8 mouse cellular contexts compared by ENCODE assay signal in genomic region chr10:43221659-43222058, GRCm38 (mm10). TPM values are rescaled to one million over a fixed set of nuclear protein-coding genes. Genes with fewer than 3 reads are reported as not detected.
DNase-seq lines count a peak whose midpoint lies in the region; ATAC-seq and TF ChIP-seq lines count a peak whose summit lies in the region.

No protein-coding gene starts in this region.

- intact Hi-C loops in heart, postnatal 10 days (cut with DNase I): loop anchor here (5.0 kb wide), 1 partner anchor 151 kb away; no protein-coding TSS in a partner anchor

- in situ Hi-C loops in ES-E14 (cut with MboI; ENCODE audit: low sequenced_read_pairs in 2 of 2, unreplicated experiment in 2 of 2): no loop called here

- peak overlapping the region; percentile 97 for H3K9ac ChIP-seq in heart, embryonic 11.5 days (ENCODE audit: low read depth, low read length)
- peak overlapping the region; percentile 79 for H3K9ac ChIP-seq in ES-E14 (ENCODE audit: insufficient read depth, low read depth, low read length, poor library complexity, severe bottlenecking)
- H3K9ac ChIP-seq in embryonic facial prominence, embryonic 13.5 days: peak overlapping the region; percentile 95
- H3K9ac ChIP-seq in hindbrain, embryonic 13.5 days: peak overlapping the region; percentile 96
- peak overlapping the region; percentile 96 for H3K9ac ChIP-seq in liver, embryonic 14.5 days (replicated peaks)

- no peaks in the 10 kb centered on the region for H3K36me3 ChIP-seq in heart, embryonic 11.5 days (ENCODE audit: control insufficient read depth, insufficient read depth, low read length)
- H3K36me3 ChIP-seq in ES-E14 (ENCODE audit: control insufficient read depth, insufficient read depth, low read length, poor library complexity, severe bottlenecking): no peaks in the 10 kb centered on the region
- H3K36me3 ChIP-seq in embryonic facial prominence, embryonic 13.5 days: no peaks in the 10 kb centered on the region; the same call in 1 of the 2 replicates
- H3K36me3 ChIP-seq in hindbrain, embryonic 13.5 days: no peaks in the 10 kb centered on the region
- no peaks in the 10 kb centered on the region for H3K36me3 ChIP-seq in liver, embryonic 14.5 days (replicated peaks; ENCODE audit: control insufficient read depth, insufficient read depth, low read depth)

- peaks cover 7% of the 10 kb centered on the region for H3K4me1 ChIP-seq in heart, embryonic 11.5 days (ENCODE audit: control insufficient read depth, insufficient read depth, low read length)
- H3K4me1 ChIP-seq in ES-E14 (ENCODE audit: control insufficient read depth in 2 of 2, insufficient read depth in 2 of 2, low read length in 2 of 2, poor library complexity in 1 of 2): peaks cover 0 to 2% of the 10 kb centered on the region in 2 experiments; a peak in 1 of 4 replicates
- peaks cover 10% of the 10 kb centered on the region for H3K4me1 ChIP-seq in embryonic facial prominence, embryonic 13.5 days
- peaks cover 13% of the 10 kb centered on the region for H3K4me1 ChIP-seq in hindbrain, embryonic 13.5 days (replicated peaks)
- peaks cover 13 to 17% of the 10 kb centered on the region in 2 experiments for H3K4me1 ChIP-seq in liver, embryonic 14.5 days (replicated peaks; ENCODE audit: control insufficient read depth in 2 of 2, insufficient read depth in 2 of 2, low read length in 1 of 2)
- H3K4me1 ChIP-seq in olfactory bulb, adult 2 months (ENCODE audit: control insufficient read depth, insufficient read depth, low read length): peaks cover 8% of the 10 kb centered on the region; the same call in 1 of the 2 replicates

- no peak for TF ChIP-seq CTCF in liver, embryonic 14.5 days (IDR thresholded peaks at IDR 0.05; ENCODE audit: low read depth)
- TF ChIP-seq CTCF in olfactory bulb, adult 2 months (IDR thresholded peaks at IDR 0.05; ENCODE audit: insufficient read depth, low read depth, low read length): no peak

- no peak for DNase-seq in heart, postnatal 10 days
- DNase-seq in ES-E14 (ENCODE audit: low read depth, low spot score): no peak
- no peak for DNase-seq in liver, embryonic 14.5 days (ENCODE audit: low read depth in 3 of 3, low spot score in 3 of 3)
- DNase-seq in retina, embryonic 14.5 days (ENCODE audit: low spot score): no peak

- peak overlapping the region; percentile 92 for H3K4me2 ChIP-seq in heart, embryonic 11.5 days
- H3K4me2 ChIP-seq in embryonic facial prominence, embryonic 13.5 days: peak overlapping the region; percentile 90
- peak overlapping the region; percentile 94 for H3K4me2 ChIP-seq in hindbrain, embryonic 13.5 days
- H3K4me2 ChIP-seq in liver, embryonic 14.5 days (ENCODE audit: low read depth): peak overlapping the region; percentile 73

- H3K27ac ChIP-seq in heart, embryonic 11.5 days (ENCODE audit: low read depth, low read length): peak overlapping the region; percentile 92
- H3K27ac ChIP-seq in ES-E14 (ENCODE audit: insufficient read depth, low read depth, low read length, poor library complexity, severe bottlenecking): peak overlapping the region; percentile 66
- H3K27ac ChIP-seq in embryonic facial prominence, embryonic 13.5 days: peak overlapping the region; percentile 94
- peak overlapping the region; percentile 96 for H3K27ac ChIP-seq in hindbrain, embryonic 13.5 days
- H3K27ac ChIP-seq in liver, embryonic 14.5 days: peak overlapping the region; percentile 65
- 0 out of 2 replicates have a peak overlapping the region, but pooled peaks have one; percentile 6 for H3K27ac ChIP-seq in olfactory bulb, adult 2 months (ENCODE audit: insufficient read depth, low read depth, low read length)

- under 1% methylated on average over 25 of the region's 25 CpGs for WGBS in heart, embryonic 11.5 days (ENCODE audit: insufficient replicate concordance)
- under 1% methylated on average over 25 of the region's 25 CpGs for WGBS in embryonic facial prominence, embryonic 13.5 days
- WGBS in hindbrain, embryonic 13.5 days: under 1% methylated on average over 25 of the region's 25 CpGs
- WGBS in liver, embryonic 14.5 days (ENCODE audit: insufficient replicate concordance): under 1% methylated on average over 25 of the region's 25 CpGs
- 1% methylated on average over 25 of the region's 25 CpGs for WGBS in olfactory bulb, adult 2 months

- no peak for TF ChIP-seq POLR2A in olfactory bulb, adult 2 months (IDR thresholded peaks at IDR 0.05; ENCODE audit: insufficient read depth, low read depth, low read length)

- TF ChIP-seq EP300 in liver, embryonic 14.5 days (IDR thresholded peaks at IDR 0.05; ENCODE audit: low read depth): no peak

- 0 out of 2 replicates have a peak, but pooled peaks have one; percentile 16 for ATAC-seq in heart, embryonic 11.5 days (replicated peaks; ENCODE audit: insufficient number of reproducible peaks, low FRiP score, low TSS enrichment)
- no peak; the same call in 1 of the 2 replicates for ATAC-seq in embryonic facial prominence, embryonic 13.5 days (ENCODE audit: insufficient number of reproducible peaks, insufficient read depth, low FRiP score, low TSS enrichment, low read depth)
- peak; percentile 58 for ATAC-seq in hindbrain, embryonic 13.5 days (ENCODE audit: low FRiP score)
- ATAC-seq in liver, embryonic 14.5 days (ENCODE audit: insufficient read depth): peak; percentile 46

- no peaks in the 10 kb centered on the region for H3K27me3 ChIP-seq in heart, embryonic 11.5 days (ENCODE audit: control insufficient read depth, insufficient read depth, low read length)
- H3K27me3 ChIP-seq in embryonic facial prominence, embryonic 13.5 days: no peaks in the 10 kb centered on the region
- H3K27me3 ChIP-seq in hindbrain, embryonic 13.5 days: no peaks in the 10 kb centered on the region
- H3K27me3 ChIP-seq in liver, embryonic 14.5 days (ENCODE audit: control insufficient read depth, insufficient read depth, low read length): no peaks in the 10 kb centered on the region

- H3K9me3 ChIP-seq in heart, embryonic 11.5 days (replicated peaks; ENCODE audit: control insufficient read depth, low read length): no peaks in the 10 kb centered on the region
- H3K9me3 ChIP-seq in ES-E14 (ENCODE audit: control insufficient read depth, insufficient read depth, low read depth, low read length): no peaks in the 10 kb centered on the region
- no peaks in the 10 kb centered on the region for H3K9me3 ChIP-seq in embryonic facial prominence, embryonic 13.5 days
- no peaks in the 10 kb centered on the region for H3K9me3 ChIP-seq in hindbrain, embryonic 13.5 days
- no peaks in the 10 kb centered on the region for H3K9me3 ChIP-seq in liver, embryonic 14.5 days (ENCODE audit: control insufficient read depth, low read length)

- peak overlapping the region; percentile 92 for H3K4me3 ChIP-seq in heart, embryonic 11.5 days (ENCODE audit: low read depth, low read length)
- peak overlapping the region; percentile 87 to 94 for H3K4me3 ChIP-seq in ES-E14 (ENCODE audit: insufficient read depth in 1 of 2, low read depth in 1 of 2, low read length in 2 of 2, poor library complexity in 1 of 2, severe bottlenecking in 1 of 2)
- H3K4me3 ChIP-seq in embryonic facial prominence, embryonic 13.5 days: peak overlapping the region; percentile 85
- H3K4me3 ChIP-seq in hindbrain, embryonic 13.5 days: peak overlapping the region; percentile 83
- peak overlapping the region; percentile 85 to 98 for H3K4me3 ChIP-seq in liver, embryonic 14.5 days (ENCODE audit: insufficient read depth in 1 of 2, low read depth in 2 of 2, low read length in 2 of 2)
- peak overlapping the region; percentile 86 for H3K4me3 ChIP-seq in olfactory bulb, adult 2 months (ENCODE audit: insufficient read depth, low read depth, low read length)

TF ChIP-seq in ES-E14, 5 proteins besides CTCF, POLR2A, EP300 and RAD21:
- TF ChIP-seq HCFC1 (IDR thresholded peaks at IDR 0.05; ENCODE audit: borderline replicate concordance, insufficient read depth, low read length) (no peak), ZC3H11A (IDR thresholded peaks at IDR 0.05; ENCODE audit: borderline replicate concordance, low read depth, low read length) (no peak), CHD2 (IDR thresholded peaks at IDR 0.05; ENCODE audit: low read depth, low read length) (no peak), MAFK (IDR thresholded peaks at IDR 0.05; ENCODE audit: insufficient read depth, low read depth, low read length) (no peak), ZNF384 (IDR thresholded peaks at IDR 0.05; ENCODE audit: low read depth, low read length) (no peak)

RNA-seq across cellular contexts. Expression of gene Pdss2, which starts 0.4 kb away (rescaled TPM):
- polyA plus RNA-seq in heart, embryonic 11.5 days (2014; fragmentation: Nextera tagmentation; extraction: Ambion mirVana): 10.6 and 11.6 TPM in 2 replicates
- 10 to 100 TPM; 21.7 to 24.7 TPM for total RNA-seq in heart, postnatal 10 days (2021)
- 16.6 and 18.8 TPM in 2 replicates for total RNA-seq in ES-E14 (2012; rRNA removed)
- 13.0 and 14.7 TPM in 2 replicates for polyA plus RNA-seq in embryonic facial prominence, embryonic 13.5 days (2015; fragmentation: Nextera tagmentation; extraction: Ambion mirVana)
- polyA plus RNA-seq in hindbrain, embryonic 13.5 days (2015; fragmentation: Nextera tagmentation; extraction: Ambion mirVana): 16.0 and 17.4 TPM in 2 replicates
- 3.4 and 4.4 TPM in 2 replicates for polyA plus RNA-seq in liver, embryonic 14.5 days (2012; rRNA removed)
- 4.7 and 4.9 TPM in 2 replicates for polyA plus RNA-seq in liver, embryonic 14.5 days (2014; fragmentation: Nextera tagmentation; extraction: Ambion mirVana)
- polyA plus RNA-seq in olfactory bulb, adult 2 months (2012; ENCODE audit: insufficient read depth, insufficient read length, low replicate concordance, missing spikeins): not detected in 2 replicates

RNA-seq across cellular contexts. Expression of gene 9030612E09Rik, which starts 47.2 kb away (rescaled TPM):
- 0.36 and 0.42 TPM in 2 replicates for polyA plus RNA-seq in heart, embryonic 11.5 days (2014; fragmentation: Nextera tagmentation; extraction: Ambion mirVana)
- 1 to 10 TPM; 1.6 to 2.3 TPM for total RNA-seq in heart, postnatal 10 days (2021)
- not detected in 2 replicates for total RNA-seq in ES-E14 (2012; rRNA removed)
- 2.3 and 2.4 TPM in 2 replicates for polyA plus RNA-seq in embryonic facial prominence, embryonic 13.5 days (2015; fragmentation: Nextera tagmentation; extraction: Ambion mirVana)
- 2.7 and 2.8 TPM in 2 replicates for polyA plus RNA-seq in hindbrain, embryonic 13.5 days (2015; fragmentation: Nextera tagmentation; extraction: Ambion mirVana)
- polyA plus RNA-seq in liver, embryonic 14.5 days (2012; rRNA removed): not detected in 2 replicates
- not detected in 2 replicates for polyA plus RNA-seq in liver, embryonic 14.5 days (2014; fragmentation: Nextera tagmentation; extraction: Ambion mirVana)
- not detected in 2 replicates for polyA plus RNA-seq in olfactory bulb, adult 2 months (2012; ENCODE audit: insufficient read depth, insufficient read length, low replicate concordance, missing spikeins)

RNA-seq across cellular contexts. Expression of gene Sobp, which starts 47.3 kb away (rescaled TPM):
- 1.9 and 2.4 TPM in 2 replicates for polyA plus RNA-seq in heart, embryonic 11.5 days (2014; fragmentation: Nextera tagmentation; extraction: Ambion mirVana)
- 10 to 100 TPM; 12.0 to 15.4 TPM for total RNA-seq in heart, postnatal 10 days (2021)
- total RNA-seq in ES-E14 (2012; rRNA removed): 0.31 and 0.42 TPM in 2 replicates
- polyA plus RNA-seq in embryonic facial prominence, embryonic 13.5 days (2015; fragmentation: Nextera tagmentation; extraction: Ambion mirVana): 5.4 and 5.6 TPM in 2 replicates
- polyA plus RNA-seq in hindbrain, embryonic 13.5 days (2015; fragmentation: Nextera tagmentation; extraction: Ambion mirVana): 12.2 and 13.2 TPM in 2 replicates
- 0.01 TPM in 2 replicates for polyA plus RNA-seq in liver, embryonic 14.5 days (2012; rRNA removed)
- polyA plus RNA-seq in liver, embryonic 14.5 days (2014; fragmentation: Nextera tagmentation; extraction: Ambion mirVana): not detected in 2 replicates
- not detected in 2 replicates for polyA plus RNA-seq in olfactory bulb, adult 2 months (2012; ENCODE audit: insufficient read depth, insufficient read length, low replicate concordance, missing spikeins)

Comparison
In these comparisons a context has a peak if more than half of its experiments do, and no peak if none do; other contexts are left out.
1. H3K27ac ChIP-seq: peak in every context shown above with its lines; median percentile 96 in hindbrain, embryonic 13.5 days; 94 in embryonic facial prominence, embryonic 13.5 days; 92 in heart, embryonic 11.5 days; 66 in ES-E14; 65 in liver, embryonic 14.5 days; 6 in olfactory bulb, adult 2 months.